ENCODE assay signal across 16 mouse cellular contexts in the genomic region with DNA sequence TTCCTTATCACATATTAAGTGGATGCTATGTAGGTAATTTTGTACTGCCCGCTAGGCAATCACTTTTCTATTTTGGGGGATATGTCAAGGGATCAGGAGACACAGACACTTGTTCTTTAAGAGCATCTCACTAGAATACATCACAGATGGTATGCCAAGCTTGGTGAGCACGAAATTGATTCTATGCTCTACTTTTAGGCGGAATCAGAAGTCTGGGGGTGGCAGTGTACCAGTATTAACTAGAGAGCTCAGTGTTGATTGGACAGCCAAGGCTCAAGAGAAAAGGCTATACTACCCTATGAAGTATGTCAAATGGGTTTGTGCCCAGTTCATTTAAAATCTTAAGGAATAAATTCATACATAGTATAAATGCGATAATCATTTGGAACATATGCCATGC.
"Had no signal": no experiment of that assay in that cellular context is flagged by ENCODE, and none has a peak within 500 bp of the region (broad histone marks: within the 10 kb centered on the region; RNA-seq: fewer than 3 reads in every experiment).

No protein-coding gene starts in this region.

- H3K4me3 ChIP-seq: lung, embryonic 15.5 days; megakaryocyte, embryonic 14.5 days; midbrain, embryonic 13.5 days; midbrain, embryonic 15.5 days; neural tube, embryonic 12.5 days had no signal

- H3K27me3 ChIP-seq: lung, embryonic 15.5 days; megakaryocyte, embryonic 14.5 days; midbrain, embryonic 13.5 days; midbrain, embryonic 15.5 days; neural tube, embryonic 12.5 days had no signal

- H3K9ac ChIP-seq: lung, embryonic 15.5 days; midbrain, embryonic 13.5 days; midbrain, embryonic 15.5 days; neural tube, embryonic 12.5 days had no signal

- H3K4me1 ChIP-seq: lung, embryonic 15.5 days; megakaryocyte, embryonic 14.5 days; midbrain, embryonic 13.5 days; midbrain, embryonic 15.5 days; neural tube, embryonic 12.5 days had no signal

- H3K9me3 ChIP-seq: lung, embryonic 15.5 days; megakaryocyte, embryonic 14.5 days; midbrain, embryonic 13.5 days; midbrain, embryonic 15.5 days; neural tube, embryonic 12.5 days had no signal

- DNase-seq: lung, adult 2 months; lung, postnatal 14 days; lung, postnatal 36 days; right cerebral cortex, postnatal 14 days; spleen, adult 18-20 months; thymus, adult 18-20 months; thymus, postnatal 14 days; thymus, postnatal 36 days had no signal

- ATAC-seq: lung, postnatal 0 days; midbrain, embryonic 13.5 days; midbrain, embryonic 15.5 days had no signal

- H3K4me2 ChIP-seq: lung, embryonic 15.5 days; midbrain, embryonic 11.5 days; midbrain, embryonic 13.5 days; midbrain, embryonic 15.5 days; neural tube, embryonic 12.5 days had no signal

- H3K36me3 ChIP-seq: lung, embryonic 15.5 days; midbrain, embryonic 13.5 days; midbrain, embryonic 15.5 days; neural tube, embryonic 12.5 days had no signal

- H3K27ac ChIP-seq: lung, embryonic 15.5 days; macrophage; midbrain, embryonic 13.5 days; midbrain, embryonic 15.5 days; neural tube, embryonic 12.5 days had no signal
